Mouse (Mus musculus) right cerebral cortex, postnatal 10 days (tissue): ENCODE results near the gene Olfr305.
"Not testable (repeated sequence)": the region's sequence is repeated elsewhere in the genome, so short reads cannot be mapped to it uniquely, and the experiment has no call there.

ENCODE experiments used
- DNase-seq, 2 experiments: peaks; one replicate each; pipeline ENCODE4 v3.0.0; 2021; ENCODE audit warnings: low spot score in 2 of 2

The Olfr305 gene

GRCm38 (mm10) chr7:86366828-86367227, at the start of gene Olfr305:
Olfr305 (minus strand) TSS chr7:86366928.
- no peak for DNase-seq

- DNase-seq = no peak
Measured at GRCm38 (mm10) chr7:86403546-86403945, 36.8 kb upstream of the Olfr305 start, which contains the start of gene Olfr301. Olfr301 (plus strand) TSS chr7:86403846.

- no peak for DNase-seq
Measured at GRCm38 (mm10) chr7:86397689-86398088, 31.0 kb upstream of the Olfr305 start, which contains the start of gene Olfr303. Olfr303 (minus strand) TSS chr7:86397789.

- DNase-seq = no peak
Measured at GRCm38 (mm10) chr7:86386558-86386957, 19.8 kb upstream of the Olfr305 start, which contains the start of gene Olfr304. Olfr304 (minus strand) TSS chr7:86386658.

GRCm38 (mm10) chr7:86385769-86386168, 19.0 kb upstream of the Olfr305 start:
- DNase-seq = no peak

- not testable (repeated sequence) for DNase-seq
Measured at GRCm38 (mm10) chr7:86346296-86346695, 20.4 kb downstream of the Olfr305 start.

- DNase-seq = no peak
Measured at GRCm38 (mm10) chr7:86344253-86344652, 22.5 kb downstream of the Olfr305 start.

- DNase-seq = no peak
Measured at GRCm38 (mm10) chr7:86342881-86343565, 23.7 kb downstream of the Olfr305 start.

- no peak for DNase-seq
Measured at GRCm38 (mm10) chr7:86337486-86337885, 29.2 kb downstream of the Olfr305 start, which contains the start of gene Olfr307. Olfr307 (minus strand) TSS chr7:86337586.

- no peak for DNase-seq
Measured at GRCm38 (mm10) chr7:86325530-86325929, 41.2 kb downstream of the Olfr305 start, which contains the start of gene Olfr308. Olfr308 (minus strand) TSS chr7:86325630.

- no peak for DNase-seq
Measured at GRCm38 (mm10) chr7:86321323-86321722, 45.4 kb downstream of the Olfr305 start.

- DNase-seq = no peak
Measured at GRCm38 (mm10) chr7:86313608-86314007, 53.1 kb downstream of the Olfr305 start, which contains the start of gene Olfr309. Olfr309 (minus strand) TSS chr7:86313708.
